Mouse (Mus musculus) forebrain, postnatal 0 days (tissue): ENCODE measurements around the gene Mrpl51. TPM values are rescaled to one million over a fixed set of nuclear protein-coding genes. Genes with fewer than 3 reads are reported as not detected.

Source experiments
- ATAC-seq: fragments of 200-750 bp; cut with Nextera tagmentation; 2 replicates; pipeline ENCODE4 v1.8.0; 2017; ENCODE audit warnings: mild to moderate bottlenecking, moderate library complexity
- DNase-seq: peaks from one replicate; pipeline ENCODE4 v3.0.0-alpha.2; 2015
- H3K27ac ChIP-seq: fragments of 300-500 bp; sonication (generic); 2 replicates; pipeline ENCODE4 v1.5.1; 2014; ENCODE audit warnings: low read depth, mild to moderate bottlenecking, antibody characterized with exemption, low read length, moderate library complexity, mixed read lengths
- H3K27me3 ChIP-seq: fragments of 300-500 bp; sonication (generic); 2 replicates; pipeline ENCODE4 v1.6.1; 2014; ENCODE audit warnings: mild to moderate bottlenecking, low read length, mixed read lengths; ENCODE audit not compliant: insufficient read depth
- H3K36me3 ChIP-seq: fragments of 300-500 bp; sonication (generic); 2 replicates; pipeline ENCODE4 v1.6.1; 2014; ENCODE audit warnings: mild to moderate bottlenecking, moderate library complexity; ENCODE audit not compliant: insufficient read depth
- H3K4me1 ChIP-seq: fragments of 300-500 bp; sonication (generic); 2 replicates; pipeline ENCODE4 v1.6.1; 2014; ENCODE audit warnings: antibody characterized with exemption; ENCODE audit not compliant: insufficient read depth
- H3K4me2 ChIP-seq: fragments of 300-500 bp; sonication (generic); 2 replicates; pipeline ENCODE4 v1.6.1; 2014; ENCODE audit warnings: low read depth, mild to moderate bottlenecking, moderate library complexity
- H3K4me3 ChIP-seq: fragments of 300-500 bp; sonication (generic); 2 replicates; pipeline ENCODE4 v1.5.1; 2014; ENCODE audit warnings: low read depth, low read length, mixed read lengths
- H3K9ac ChIP-seq: fragments of 300-500 bp; sonication (generic); 2 replicates; pipeline ENCODE4 v1.6.1; 2014; ENCODE audit warnings: mild to moderate bottlenecking
- H3K9me3 ChIP-seq: fragments of 300-500 bp; sonication (generic); 2 replicates; pipeline ENCODE4 v1.6.1; 2016; ENCODE audit warnings: low read length
- CTCF ChIP-seq: sonication (generic); IDR thresholded peaks from 2 replicates; pipeline ENCODE4 v1.5.1; 2016; ENCODE audit warnings: antibody characterized with exemption, control low read depth, low read depth
- WGBS: fragments of 180-500 bp; shearing (Covaris S2); extraction: QIAGEN DNeasy Blood & Tissue Kit; methylation state at CpG from one replicate; pipeline ENCODE4 v1.1.7; 2014; 5-methylcytosine and 5-hydroxymethylcytosine counted together
- polyA plus RNA-seq: library from polyadenylated mRNA; unstranded; fragments of >200 nt; fragmentation: Nextera tagmentation; extraction: Ambion mirVana; gene quantifications from 2 replicates; pipeline ENCODE4 v1.2.1, GENCODE M21; 2015
- total RNA-seq: library from RNA; depleted of rRNA; stranded (reverse); fragments of >200 nt; gene quantifications from 2 replicates; pipeline ENCODE4 v1.2.3, GENCODE M21; 2014

Gene Mrpl51
- total and polyA plus RNA-seq, 2 experiments from 2014 or later, result 51.3 to 146 TPM

DNA sequence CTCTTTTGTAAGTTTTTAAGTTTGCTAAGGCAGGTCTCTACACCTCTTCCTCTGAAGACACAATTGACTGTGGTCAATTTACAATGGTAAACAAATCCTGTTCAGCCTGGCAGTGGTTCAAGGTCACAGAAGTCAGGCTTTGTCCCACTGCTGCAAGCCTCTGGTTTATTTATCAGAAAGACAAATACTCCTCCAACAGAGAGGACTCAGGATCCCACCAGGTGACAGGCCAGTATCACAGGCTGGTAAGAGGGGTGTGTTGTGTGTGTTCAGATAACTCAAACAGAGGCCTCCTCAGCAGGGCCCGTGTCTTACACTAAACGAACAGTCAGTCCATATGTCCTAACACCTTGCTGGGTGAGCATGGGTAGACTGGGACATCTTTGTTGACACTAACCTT lies 19.1 kb upstream of the Mrpl51 start:
- 0 out of 2 replicates have a peak, but pooled peaks cover under 1% of the 10 kb centered on the region for H3K4me1 ChIP-seq
- H3K9me3 ChIP-seq, result no peaks in the 10 kb centered on the region
- no peak for DNase-seq
- no peak overlapping the region for H3K4me2 ChIP-seq
- no peaks in the 10 kb centered on the region for H3K27me3 ChIP-seq
- peaks cover 93% of the 10 kb centered on the region for H3K36me3 ChIP-seq
- no peak overlapping the region for H3K4me3 ChIP-seq
- no peak for TF ChIP-seq CTCF
- H3K27ac ChIP-seq, result no peak overlapping the region
- ATAC-seq, result no peak
- no peak overlapping the region for H3K9ac ChIP-seq
- 91% methylated on average over 2 of the region's 2 CpGs for WGBS

DNA sequence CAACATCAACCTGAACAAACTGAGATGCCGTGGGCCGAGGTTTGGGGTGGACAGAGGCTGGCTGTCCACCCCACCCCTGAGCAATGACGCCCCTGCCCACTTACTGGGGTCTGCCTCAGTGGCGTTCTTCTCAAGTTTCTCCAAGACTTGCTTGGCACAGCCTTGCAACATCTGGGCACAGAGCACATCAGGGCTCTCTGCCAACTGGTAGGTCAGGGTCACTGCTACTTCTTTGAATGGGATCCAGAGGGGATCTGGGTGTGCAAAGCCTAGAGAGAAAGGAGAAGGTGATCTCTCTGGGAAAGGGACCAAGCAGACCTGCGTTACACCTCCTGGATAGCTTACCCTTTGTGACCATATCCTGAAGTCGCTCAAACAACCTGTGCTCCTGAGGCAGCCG lies 18.3 kb upstream of the Mrpl51 start:
- Histone ChIP-seq H3K9me3 (no peaks in the 10 kb centered on the region), H3K4me3 (no peak overlapping the region), H3K27me3 (no peaks in the 10 kb centered on the region), H3K27ac (no peak overlapping the region), H3K4me2 (no peak overlapping the region), H3K4me1 (no peaks in the 10 kb centered on the region), H3K9ac (no peak overlapping the region), H3K36me3 (peaks cover 98% of the 10 kb centered on the region)
- 85% methylated on average over 7 of the region's 7 CpGs for WGBS
- DNase-seq, result no peak
- no peak for TF ChIP-seq CTCF
- no peak for ATAC-seq

- Histone ChIP-seq H3K27ac (no peak overlapping the region), H3K9ac (no peak overlapping the region), H3K4me2 (no peak overlapping the region), H3K4me1 (no peaks in the 10 kb centered on the region), H3K27me3 (no peaks in the 10 kb centered on the region), H3K36me3 (peaks cover 96% of the 10 kb centered on the region), H3K9me3 (no peaks in the 10 kb centered on the region), H3K4me3 (no peak overlapping the region)
- WGBS, result 89% methylated on average over 5 of the region's 5 CpGs
- ATAC-seq (no peak), DNase-seq (no peak)
- TF ChIP-seq CTCF, result no peak
Measured at GRCm38 (mm10) chr6:125175469-125175868, 16.1 kb upstream of the Mrpl51 start.

GRCm38 (mm10) chr6:125179601-125180000 lies 12.0 kb upstream of the Mrpl51 start:
- Histone ChIP-seq H3K4me2 (no peak overlapping the region), H3K4me1 (no peaks in the 10 kb centered on the region), H3K9me3 (no peaks in the 10 kb centered on the region), H3K36me3 (peaks cover 84% of the 10 kb centered on the region), H3K27me3 (no peaks in the 10 kb centered on the region), H3K27ac (no peak overlapping the region), H3K4me3 (no peak overlapping the region), H3K9ac (no peak overlapping the region)
- no peak for ATAC-seq
- WGBS, result 88% methylated on average over 7 of the region's 7 CpGs
- no peak for TF ChIP-seq CTCF
- no peak for DNase-seq

GRCm38 (mm10) chr6:125182133-125182532 lies 9.5 kb upstream of the Mrpl51 start:
- Histone ChIP-seq H3K4me2 (no peak overlapping the region), H3K4me3 (no peak overlapping the region), H3K27me3 (no peaks in the 10 kb centered on the region), H3K4me1 (no peaks in the 10 kb centered on the region), H3K27ac (no peak overlapping the region), H3K36me3 (peaks cover 84% of the 10 kb centered on the region), H3K9ac (no peak overlapping the region), H3K9me3 (no peaks in the 10 kb centered on the region)
- ATAC-seq, result no peak
- DNase-seq, result no peak
- TF ChIP-seq CTCF, result no peak
- 60% methylated on average over 5 of the region's 5 CpGs for WGBS

GRCm38 (mm10) chr6:125186203-125186602 lies 5.4 kb upstream of the Mrpl51 start:
- peaks cover 60% of the 10 kb centered on the region for H3K36me3 ChIP-seq
- H3K4me2 ChIP-seq, result no peak overlapping the region
- H3K27me3 ChIP-seq, result no peaks in the 10 kb centered on the region
- H3K9me3 ChIP-seq, result no peaks in the 10 kb centered on the region
- WGBS, result 93% methylated on average over 10 of the region's 10 CpGs
- no peak for TF ChIP-seq CTCF
- H3K9ac ChIP-seq, result no peak overlapping the region
- H3K27ac ChIP-seq, result no peak overlapping the region
- ATAC-seq (no peak), DNase-seq (no peak)
- H3K4me3 ChIP-seq, result no peak overlapping the region
- peaks cover 2% of the 10 kb centered on the region; the same call in 1 of the 2 replicates for H3K4me1 ChIP-seq

GRCm38 (mm10) chr6:125190816-125191215 lies 785 bp upstream of the Mrpl51 start:
- Histone ChIP-seq H3K4me1 (peaks cover 8% of the 10 kb centered on the region; the same call in 1 of the 2 replicates), H3K4me3 (peak overlapping the region; percentile 56), H3K27ac (peak overlapping the region; percentile 73), H3K27me3 (no peaks in the 10 kb centered on the region), H3K36me3 (peaks cover 33% of the 10 kb centered on the region), H3K9me3 (no peaks in the 10 kb centered on the region), H3K4me2 (peak overlapping the region; percentile 53), H3K9ac (peak overlapping the region; percentile 44)
- DNase-seq (no peak), ATAC-seq (no peak)
- no peak for TF ChIP-seq CTCF
